Mouse (Mus musculus) intestine, embryonic 15.5 days (tissue): ENCODE measurements around the gene Retreg1. TPM values are rescaled to one million over a fixed set of nuclear protein-coding genes. Genes with fewer than 3 reads are reported as not detected.
A peak's percentile ranks its signal among the peaks of the same experiment; 100 is the strongest.

Experiments
- ATAC-seq: fragments of 200-750 bp; cut with Nextera tagmentation; 2 replicates; pipeline ENCODE4 v1.8.0; 2017; ENCODE audit warnings: moderate TSS enrichment, moderate library complexity
- H3K27ac ChIP-seq: fragments of 300-500 bp; sonication (generic); 2 replicates; pipeline ENCODE4 v1.5.1; 2015; ENCODE audit warnings: mild to moderate bottlenecking, inconsistent platforms
- H3K27me3 ChIP-seq: fragments of 300-500 bp; sonication (generic); replicated peaks from 2 replicates; pipeline ENCODE4 v1.6.1; 2015; ENCODE audit warnings: inconsistent platforms
- H3K36me3 ChIP-seq: fragments of 300-500 bp; sonication (generic); 2 replicates; pipeline ENCODE4 v1.6.1; 2015; ENCODE audit warnings: inconsistent platforms
- H3K4me1 ChIP-seq: fragments of 300-500 bp; sonication (generic); replicated peaks from 2 replicates; pipeline ENCODE4 v1.6.1; 2015; ENCODE audit warnings: inconsistent platforms
- H3K4me2 ChIP-seq: fragments of 300-500 bp; sonication (generic); replicated peaks from 2 replicates; pipeline ENCODE4 v1.6.1; 2015; ENCODE audit warnings: mild to moderate bottlenecking, inconsistent platforms
- H3K4me3 ChIP-seq: fragments of 300-500 bp; sonication (generic); replicated peaks from 2 replicates; pipeline ENCODE4 v1.5.1; 2015; ENCODE audit warnings: inconsistent platforms
- H3K9ac ChIP-seq: fragments of 300-500 bp; sonication (generic); 2 replicates; pipeline ENCODE4 v1.6.1; 2015; ENCODE audit warnings: inconsistent platforms
- H3K9me3 ChIP-seq: fragments of 300-500 bp; sonication (generic); 2 replicates; pipeline ENCODE4 v1.6.1; 2016; ENCODE audit warnings: inconsistent platforms
- WGBS: fragments of 180-500 bp; shearing (Covaris S2); methylation state at CpG from one replicate; pipeline ENCODE4 v1.1.7; 2015; 5-methylcytosine and 5-hydroxymethylcytosine counted together
- polyA plus RNA-seq: library from polyadenylated mRNA; unstranded; fragments of >200 nt; fragmentation: Nextera tagmentation; extraction: Ambion mirVana; gene quantifications from 2 replicates; pipeline ENCODE4 v1.2.1, GENCODE M21; 2015

Gene Retreg1
- polyA plus RNA-seq, 1 experiment from 2014 or later = 10.7 TPM

DNA sequence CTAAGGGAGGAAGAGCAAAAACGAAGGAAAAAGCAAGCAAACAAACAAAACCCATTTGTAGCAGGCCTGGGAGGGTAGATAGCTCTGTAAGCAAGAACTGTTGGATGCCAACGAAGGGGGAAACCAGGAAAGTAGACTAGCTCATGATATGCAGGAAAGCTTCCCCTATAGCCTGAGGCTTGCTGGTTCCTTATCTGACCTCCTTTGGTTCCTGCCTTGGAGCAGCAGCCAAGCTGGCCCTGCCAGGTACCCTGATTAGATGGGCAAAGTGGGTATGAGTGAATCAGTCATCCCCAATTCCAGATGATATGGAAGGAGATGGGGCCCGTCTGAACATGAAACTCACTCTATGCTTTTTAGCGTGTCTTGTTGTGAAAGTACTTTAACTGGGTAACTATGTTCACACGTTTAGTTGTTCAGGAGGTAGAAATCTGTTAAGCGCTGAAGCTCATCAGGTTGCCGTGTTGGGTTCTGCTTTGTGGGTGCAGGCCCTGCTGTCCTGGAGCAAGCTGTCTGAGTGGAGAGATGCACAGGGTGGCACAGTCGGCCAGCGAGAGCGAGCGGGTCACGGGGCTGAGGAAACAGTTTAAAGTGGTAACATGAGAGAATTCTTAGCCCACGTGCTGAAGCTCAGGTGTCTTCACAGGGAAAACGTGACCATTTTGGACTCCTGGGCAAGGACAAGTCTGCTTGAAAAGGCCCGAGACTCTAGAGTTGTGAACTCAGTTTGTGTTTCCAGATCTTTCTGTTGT lies 100.6 kb downstream of the Retreg1 start:
- no peak overlapping the region for H3K9ac ChIP-seq
- WGBS = 87% methylated on average over 15 of the region's 15 CpGs
- H3K9me3 ChIP-seq = no peaks in the 10 kb centered on the region
- no peaks in the 10 kb centered on the region for H3K4me1 ChIP-seq
- H3K27ac ChIP-seq = no peak overlapping the region
- no peaks in the 10 kb centered on the region for H3K36me3 ChIP-seq
- no peak for ATAC-seq
- H3K27me3 ChIP-seq = no peaks in the 10 kb centered on the region
- H3K4me2 ChIP-seq = no peak overlapping the region
- H3K4me3 ChIP-seq = no peak overlapping the region

DNA sequence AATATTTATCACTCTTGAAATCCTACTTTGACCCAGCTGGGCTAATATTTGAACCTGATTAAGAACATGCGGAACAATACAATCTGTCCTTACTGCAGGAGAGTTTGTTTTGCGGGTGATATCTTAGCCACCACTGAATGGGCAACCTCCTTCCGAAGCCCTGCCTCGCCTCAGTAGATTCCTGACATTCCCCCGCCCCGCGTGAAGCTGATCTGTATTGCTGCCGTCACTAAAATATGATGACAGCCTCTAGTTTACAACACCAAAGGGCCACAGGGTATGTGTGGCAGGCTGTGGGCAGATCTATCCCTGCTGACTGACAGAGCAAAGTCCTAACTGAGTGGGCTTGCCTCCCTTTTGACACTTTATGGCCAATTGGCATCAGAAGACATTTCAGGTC lies 102.2 kb downstream of the Retreg1 start:
- WGBS = 44% methylated on average over 8 of the region's 8 CpGs
- peak; percentile 72 for ATAC-seq
- no peak overlapping the region for H3K4me2 ChIP-seq
- H3K27ac ChIP-seq = no peak overlapping the region
- no peaks in the 10 kb centered on the region for H3K4me1 ChIP-seq
- no peaks in the 10 kb centered on the region for H3K9me3 ChIP-seq
- no peak overlapping the region for H3K4me3 ChIP-seq
- H3K9ac ChIP-seq = no peak overlapping the region
- no peaks in the 10 kb centered on the region for H3K27me3 ChIP-seq
- H3K36me3 ChIP-seq = no peaks in the 10 kb centered on the region

- Histone ChIP-seq H3K4me2 (no peak overlapping the region), H3K4me1 (no peaks in the 10 kb centered on the region), H3K27ac (no peak overlapping the region), H3K4me3 (no peak overlapping the region), H3K9ac (no peak overlapping the region), H3K36me3 (no peaks in the 10 kb centered on the region), H3K27me3 (no peaks in the 10 kb centered on the region), H3K9me3 (no peaks in the 10 kb centered on the region)
- WGBS = 91% methylated on average over 7 of the region's 7 CpGs
- ATAC-seq = no peak
Observed at GRCm38 (mm10) chr15:25946482-25946881, 103.5 kb downstream of the Retreg1 start.

GRCm38 (mm10) chr15:25947383-25947782 lies 104.4 kb downstream of the Retreg1 start:
- Histone ChIP-seq H3K4me2 (no peak overlapping the region), H3K27me3 (no peaks in the 10 kb centered on the region), H3K27ac (no peak overlapping the region), H3K36me3 (no peaks in the 10 kb centered on the region), H3K9me3 (no peaks in the 10 kb centered on the region), H3K9ac (no peak overlapping the region), H3K4me3 (no peak overlapping the region), H3K4me1 (no peaks in the 10 kb centered on the region)
- 78% methylated on average over 8 of the region's 8 CpGs for whole genome bisulfite sequencing
- no peak for ATAC-seq

DNA sequence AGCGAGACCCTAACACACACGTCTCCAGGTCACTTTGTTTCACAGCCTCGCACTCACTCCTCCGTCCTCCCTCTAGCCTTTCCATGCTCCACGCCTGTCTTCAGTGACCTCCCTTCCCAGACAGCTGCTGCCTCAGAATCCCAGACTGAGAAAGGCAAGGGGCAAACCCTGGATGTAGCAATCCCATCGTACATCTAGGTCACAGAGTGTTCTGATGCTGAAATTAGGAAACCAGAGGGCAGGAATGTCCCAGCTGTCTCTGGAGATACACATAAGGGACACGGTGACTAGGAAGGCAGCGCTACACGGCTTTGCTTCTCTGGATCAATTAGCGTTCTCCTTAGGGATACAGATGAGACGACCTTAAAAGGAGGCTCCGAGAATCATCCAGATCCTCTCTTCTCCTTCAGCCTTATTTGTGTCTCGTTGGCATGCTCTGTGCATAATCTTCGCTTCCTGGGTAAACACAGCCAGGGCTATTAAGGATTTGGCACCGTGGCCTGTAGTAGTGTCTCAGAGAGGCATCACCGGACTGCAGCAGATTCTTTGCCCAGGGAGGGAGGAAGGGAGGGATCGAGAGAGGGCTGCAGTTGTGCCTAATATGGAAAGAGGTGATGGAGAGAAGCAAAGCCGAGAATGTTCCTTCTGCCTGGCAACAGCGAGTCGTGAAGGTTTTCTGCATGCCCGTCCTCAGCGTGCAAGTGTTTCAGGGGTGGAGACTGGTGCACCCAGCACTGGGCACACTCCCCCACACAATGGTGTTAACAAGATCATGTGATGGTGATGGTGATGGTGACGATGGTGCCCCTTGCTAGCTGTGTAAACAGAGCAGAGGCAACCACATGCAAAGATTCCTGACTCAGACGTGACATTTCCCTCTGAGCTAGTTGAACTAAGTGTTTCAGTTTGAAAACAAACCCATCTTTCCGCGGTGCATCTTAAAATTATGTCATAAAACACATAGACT lies 105.6 kb downstream of the Retreg1 start:
- WGBS = 75% methylated on average over 26 of the region's 26 CpGs
- no peak for ATAC-seq

GRCm38 (mm10) chr15:25949696-25950095 lies 106.7 kb downstream of the Retreg1 start:
- 83% methylated on average over 9 of the region's 9 CpGs for WGBS
- no peaks in the 10 kb centered on the region for H3K36me3 ChIP-seq
- H3K4me1 ChIP-seq = no peaks in the 10 kb centered on the region
- H3K4me2 ChIP-seq = no peak overlapping the region
- no peaks in the 10 kb centered on the region for H3K27me3 ChIP-seq
- ATAC-seq = no peak
- no peak overlapping the region for H3K27ac ChIP-seq
- no peak overlapping the region for H3K4me3 ChIP-seq
- H3K9me3 ChIP-seq = no peaks in the 10 kb centered on the region
- no peak overlapping the region for H3K9ac ChIP-seq

More for the DNA sequence above, 105.6 kb downstream of the Retreg1 start:
- Histone ChIP-seq H3K4me1 (no peaks in the 10 kb centered on the region), H3K27me3 (no peaks in the 10 kb centered on the region), H3K36me3 (no peaks in the 10 kb centered on the region), H3K4me2 (no peak overlapping the region), H3K27ac (no peak overlapping the region), H3K9me3 (no peaks in the 10 kb centered on the region), H3K4me3 (no peak overlapping the region), H3K9ac (no peak overlapping the region)

DNA sequence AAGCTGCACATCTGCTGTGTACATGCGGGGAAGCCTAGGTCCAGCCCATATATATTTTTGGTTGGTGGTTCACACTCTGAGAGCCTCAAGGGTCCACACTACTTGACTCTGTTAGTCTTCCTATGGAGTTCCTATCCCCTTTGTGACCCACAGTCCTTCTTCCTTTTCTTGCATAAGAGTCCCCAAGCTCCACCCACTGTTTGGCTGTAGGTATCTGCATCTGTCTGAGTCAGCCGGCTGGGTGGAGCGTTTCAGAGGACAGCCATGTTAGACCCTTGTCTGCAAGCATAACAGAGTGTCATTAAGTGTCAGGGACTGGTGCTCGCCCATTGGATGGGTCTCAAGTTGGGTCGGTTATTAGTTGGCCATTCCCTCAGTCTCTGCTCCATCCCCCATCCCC lies 107.6 kb downstream of the Retreg1 start:
- no peaks in the 10 kb centered on the region for H3K36me3 ChIP-seq
- 73% methylated on average over 5 of the region's 5 CpGs for WGBS
- no peak overlapping the region for H3K4me2 ChIP-seq
- H3K4me3 ChIP-seq = no peak overlapping the region
- no peaks in the 10 kb centered on the region for H3K27me3 ChIP-seq
- H3K4me1 ChIP-seq = no peaks in the 10 kb centered on the region
- peak; percentile 55; the same call in 1 of the 2 replicates for ATAC-seq
- no peak overlapping the region for H3K27ac ChIP-seq
- no peaks in the 10 kb centered on the region for H3K9me3 ChIP-seq
- no peak overlapping the region for H3K9ac ChIP-seq

- WGBS = 60% methylated on average over 4 of the region's 4 CpGs
- no peak overlapping the region for H3K4me3 ChIP-seq
- no peaks in the 10 kb centered on the region for H3K9me3 ChIP-seq
- H3K9ac ChIP-seq = no peak overlapping the region
- no peak for ATAC-seq
- no peaks in the 10 kb centered on the region for H3K36me3 ChIP-seq
- H3K27ac ChIP-seq = no peak overlapping the region
- H3K27me3 ChIP-seq = no peaks in the 10 kb centered on the region
- no peaks in the 10 kb centered on the region for H3K4me1 ChIP-seq
- no peak overlapping the region for H3K4me2 ChIP-seq
Observed at GRCm38 (mm10) chr15:25951037-25951436, 108.1 kb downstream of the Retreg1 start.

- no peak for ATAC-seq
- no peaks in the 10 kb centered on the region for H3K4me1 ChIP-seq
- H3K9me3 ChIP-seq = no peaks in the 10 kb centered on the region
- no peaks in the 10 kb centered on the region for H3K36me3 ChIP-seq
- no peak overlapping the region for H3K27ac ChIP-seq
- H3K9ac ChIP-seq = no peak overlapping the region
- H3K4me3 ChIP-seq = no peak overlapping the region
- WGBS = 70% methylated on average over 5 of the region's 5 CpGs
- H3K27me3 ChIP-seq = no peaks in the 10 kb centered on the region
- H3K4me2 ChIP-seq = no peak overlapping the region
Observed at GRCm38 (mm10) chr15:25956001-25956400, 113.0 kb downstream of the Retreg1 start.

- H3K9ac ChIP-seq = no peak overlapping the region
- no peaks in the 10 kb centered on the region for H3K4me1 ChIP-seq
- no peak overlapping the region for H3K4me2 ChIP-seq
- no peak for ATAC-seq
- H3K36me3 ChIP-seq = no peaks in the 10 kb centered on the region
- WGBS = 58% methylated on average over 11 of the region's 11 CpGs
- no peak overlapping the region for H3K27ac ChIP-seq
- H3K27me3 ChIP-seq = no peaks in the 10 kb centered on the region
- no peaks in the 10 kb centered on the region for H3K9me3 ChIP-seq
- H3K4me3 ChIP-seq = no peak overlapping the region
Observed at GRCm38 (mm10) chr15:25956422-25957117, 113.6 kb downstream of the Retreg1 start.

DNA sequence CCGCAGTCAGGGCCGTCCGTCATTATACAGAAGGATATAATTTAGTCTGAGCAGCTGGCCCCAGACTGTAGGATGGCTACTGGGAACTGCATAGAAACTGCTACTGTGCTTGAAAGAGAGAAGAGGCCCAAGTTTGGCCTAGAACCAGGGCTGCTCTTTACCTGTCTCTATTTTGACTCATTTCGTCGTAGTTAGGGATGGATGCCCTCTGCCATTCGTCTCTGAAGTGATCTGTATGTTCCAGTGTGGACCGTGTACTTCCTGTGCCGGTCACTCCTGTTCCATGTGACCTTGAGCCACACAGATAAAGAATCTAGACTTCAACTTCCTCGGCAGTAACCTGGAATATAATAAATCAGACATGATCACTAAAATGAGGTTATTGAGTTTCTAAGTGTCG lies 114.7 kb downstream of the Retreg1 start:
- ATAC-seq = no peak
- H3K9ac ChIP-seq = no peak overlapping the region
- H3K4me3 ChIP-seq = no peak overlapping the region
- no peak overlapping the region for H3K4me2 ChIP-seq
- no peaks in the 10 kb centered on the region for H3K4me1 ChIP-seq
- H3K36me3 ChIP-seq = no peaks in the 10 kb centered on the region
- no peaks in the 10 kb centered on the region for H3K9me3 ChIP-seq
- no peak overlapping the region for H3K27ac ChIP-seq
- WGBS = 67% methylated on average over 10 of the region's 10 CpGs
- H3K27me3 ChIP-seq = no peaks in the 10 kb centered on the region

- H3K36me3 ChIP-seq = no peaks in the 10 kb centered on the region
- no peak overlapping the region for H3K4me2 ChIP-seq
- 27% methylated on average over 5 of the region's 5 CpGs for WGBS
- ATAC-seq = peak; percentile 86
- no peaks in the 10 kb centered on the region for H3K9me3 ChIP-seq
- H3K4me3 ChIP-seq = no peak overlapping the region
- no peaks in the 10 kb centered on the region for H3K27me3 ChIP-seq
- H3K4me1 ChIP-seq = no peaks in the 10 kb centered on the region
- H3K27ac ChIP-seq = no peak overlapping the region
- no peak overlapping the region for H3K9ac ChIP-seq
Observed at GRCm38 (mm10) chr15:25959375-25959774, 116.4 kb downstream of the Retreg1 start.
